Comparison of ENCODE assay signal across 13 mouse cellular contexts in the genomic region with DNA sequence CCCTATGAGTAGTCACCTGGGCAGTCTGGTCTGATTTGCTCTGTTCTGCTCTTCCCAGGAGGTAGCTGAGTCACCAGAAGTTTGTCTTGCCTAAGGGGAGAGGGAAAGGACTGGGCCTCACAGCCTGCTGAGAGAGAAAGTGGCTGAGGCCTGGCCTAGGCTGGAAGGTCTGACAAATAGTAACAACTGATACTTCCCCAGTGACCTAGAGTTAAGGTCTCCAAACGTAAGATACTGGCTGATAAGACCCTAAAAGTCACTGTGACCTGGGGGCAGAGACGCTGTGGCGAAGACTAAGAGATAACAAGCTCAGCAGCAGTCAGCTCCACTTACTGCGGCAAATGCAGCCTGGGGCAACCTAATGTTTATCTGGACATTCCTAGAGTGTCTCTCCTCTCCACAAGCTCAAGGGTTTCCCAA. TPM values are rescaled to one million over a fixed set of nuclear protein-coding genes. Genes with fewer than 3 reads are reported as not detected.
A peak's percentile ranks its signal among the peaks of the same experiment; 100 is the strongest.
DNase-seq lines count a peak whose midpoint lies in the region; ATAC-seq and TF ChIP-seq lines count a peak whose summit lies in the region.
"Had no signal": no experiment of that assay in that cellular context is flagged by ENCODE, and none has a peak within 500 bp of the region (broad histone marks: within the 10 kb centered on the region; RNA-seq: fewer than 3 reads in every experiment).

No protein-coding gene starts in this region.

- peaks cover 5% of the 10 kb centered on the region; the same call in 1 of the 2 replicates for H3K9me3 ChIP-seq in heart, embryonic 16.5 days (replicated peaks; ENCODE audit: control insufficient read depth, low read length)
- no peaks in the 10 kb centered on the region for H3K9me3 ChIP-seq in G1E (replicated peaks)
- H3K9me3 ChIP-seq in liver, embryonic 14.5 days (ENCODE audit: control insufficient read depth, low read length), result no peaks in the 10 kb centered on the region
- H3K9me3 ChIP-seq in limb, embryonic 10.5 days (replicated peaks), result no peaks in the 10 kb centered on the region
- H3K9me3 ChIP-seq: limb, embryonic 15.5 days had no signal

- peak overlapping the region; percentile 78 for H3K27ac ChIP-seq in heart, embryonic 16.5 days (ENCODE audit: low read length)
- H3K27ac ChIP-seq in liver, embryonic 14.5 days, result peak overlapping the region; percentile 35
- H3K27ac ChIP-seq in limb, embryonic 10.5 days, result no peak overlapping the region
- H3K27ac ChIP-seq: limb, embryonic 15.5 days had no signal

- H3K4me1 ChIP-seq in heart, embryonic 16.5 days (ENCODE audit: control insufficient read depth, insufficient read depth, low read length), result peaks cover 22% of the 10 kb centered on the region
- H3K4me1 ChIP-seq in G1E (ENCODE audit: insufficient read depth, low read depth, low read length), result peaks cover 52% of the 10 kb centered on the region
- peaks cover 8 to 17% of the 10 kb centered on the region in 2 experiments for H3K4me1 ChIP-seq in liver, embryonic 14.5 days (replicated peaks; ENCODE audit: control insufficient read depth in 2 of 2, insufficient read depth in 2 of 2, low read length in 1 of 2)
- no peaks in the 10 kb centered on the region for H3K4me1 ChIP-seq in limb, embryonic 10.5 days
- H3K4me1 ChIP-seq: limb, embryonic 15.5 days had no signal

- no peak for TF ChIP-seq CTCF in G1E (IDR thresholded peaks at IDR 0.05; ENCODE audit: low read depth, low read length)
- no peak for TF ChIP-seq CTCF in Patski (IDR thresholded peaks at IDR 0.05)
- TF ChIP-seq CTCF in liver, embryonic 14.5 days (IDR thresholded peaks at IDR 0.05; ENCODE audit: low read depth), result no peak

- CTCF ChIA-PET in Patski (lab: Charles Lee), result interaction anchor here (1.8 kb wide), 1 partner anchor 38 kb away, joined by 4 read pairs; no protein-coding TSS in a partner anchor

- no peak for TF ChIP-seq EP300 in liver, embryonic 14.5 days (IDR thresholded peaks at IDR 0.05; ENCODE audit: low read depth)

- no peak overlapping the region for H3K9ac ChIP-seq in heart, embryonic 16.5 days (ENCODE audit: low read length)
- no peak overlapping the region; the same call in 1 of the 2 replicates for H3K9ac ChIP-seq in liver, embryonic 14.5 days (replicated peaks)
- H3K9ac ChIP-seq: limb, embryonic 15.5 days had no signal

- ATAC-seq in heart, embryonic 16.5 days (replicated peaks; ENCODE audit: extremely low read depth, insufficient read depth, low FRiP score), result peak; percentile 70
- peak; percentile 89 for ATAC-seq in G1E (ENCODE audit: extremely low read depth, insufficient number of reproducible peaks, low FRiP score, poor library complexity, severe bottlenecking)
- peak; percentile 92 for ATAC-seq in Patski
- peak; percentile 84 for ATAC-seq in liver, embryonic 14.5 days (ENCODE audit: insufficient read depth)

- H3K4me3 ChIP-seq in heart, embryonic 16.5 days (ENCODE audit: low read length), result no peak overlapping the region
- H3K4me3 ChIP-seq in G1E (ENCODE audit: low read depth, low read length), result no peak overlapping the region; the same call in 1 of the 2 replicates
- H3K4me3 ChIP-seq in liver, embryonic 14.5 days (ENCODE audit: insufficient read depth in 1 of 2, low read depth in 2 of 2, low read length in 2 of 2), result no peak overlapping the region
- no peak overlapping the region for H3K4me3 ChIP-seq in limb, embryonic 10.5 days
- H3K4me3 ChIP-seq: limb, embryonic 15.5 days had no signal

- H3K4me2 ChIP-seq in heart, embryonic 16.5 days (ENCODE audit: low read depth, low read length), result peak overlapping the region; percentile 27; the same call in 1 of the 2 replicates
- peak overlapping the region; percentile 39 for H3K4me2 ChIP-seq in liver, embryonic 14.5 days (ENCODE audit: low read depth)
- H3K4me2 ChIP-seq: limb, embryonic 15.5 days had no signal

- intact Hi-C loops in heart, postnatal 25 days (cut with DNase I), result no loop called here

- no peak for DNase-seq in heart, postnatal 25 days (ENCODE audit: low spot score)
- peak; percentile 14 for DNase-seq in G1E (ENCODE audit: low spot score)
- no peak for DNase-seq in Patski (ENCODE audit: low read depth, low spot score)
- no peak for DNase-seq in liver, embryonic 14.5 days (ENCODE audit: low read depth in 3 of 3, low spot score in 3 of 3)
- DNase-seq in spleen, postnatal 14 days (ENCODE audit: low spot score in 2 of 2), result no peak
- no peak for DNase-seq in limb, embryonic 10.5 days (ENCODE audit: low spot score)
- DNase-seq: adrenal gland, postnatal 36 days; embryo, embryonic 11 days; kidney, postnatal 14 days; thymus, postnatal 4 days had no signal

- 18% methylated on average over 4 of the region's 4 CpGs for WGBS in heart, embryonic 16.5 days
- 7% methylated on average over 4 of the region's 4 CpGs for WGBS in liver, embryonic 14.5 days (ENCODE audit: insufficient replicate concordance)
- WGBS in limb, embryonic 10.5 days, result 46% methylated on average over 4 of the region's 4 CpGs

- H3K27me3 ChIP-seq in heart, embryonic 16.5 days (ENCODE audit: control insufficient read depth, insufficient read depth, low read length), result no peaks in the 10 kb centered on the region
- H3K27me3 ChIP-seq in G1E (ENCODE audit: insufficient read depth, low read length) (no peaks in the 10 kb centered on the region), Patski (no peaks in the 10 kb centered on the region)
- H3K27me3 ChIP-seq in liver, embryonic 14.5 days (ENCODE audit: control insufficient read depth, insufficient read depth, low read length), result no peaks in the 10 kb centered on the region
- no peaks in the 10 kb centered on the region for H3K27me3 ChIP-seq in limb, embryonic 10.5 days (ENCODE audit: low read depth, poor library complexity, severe bottlenecking)
- H3K27me3 ChIP-seq: CH12.LX; limb, embryonic 15.5 days had no signal

- POLR2A ChIA-PET in Patski (lab: Charles Lee), result interaction anchor here (0.9 to 1.2 kb wide), 2 partner anchors 16 to 113 kb away, joined by 3 to 4 read pairs; no protein-coding TSS in a partner anchor

- in situ Hi-C loops in Patski (cut with MboI; ENCODE audit: low pct_unique_long_range_greater_than_20kb), result no loop called here

- peaks cover 6% of the 10 kb centered on the region for H3K36me3 ChIP-seq in heart, embryonic 16.5 days (ENCODE audit: control insufficient read depth, insufficient read depth)
- peaks cover 13% of the 10 kb centered on the region for H3K36me3 ChIP-seq in G1E (replicated peaks)
- H3K36me3 ChIP-seq in liver, embryonic 14.5 days (replicated peaks; ENCODE audit: control insufficient read depth, insufficient read depth, low read depth), result no peaks in the 10 kb centered on the region; the same call in 1 of the 2 replicates
- peaks cover 39% of the 10 kb centered on the region for H3K36me3 ChIP-seq in limb, embryonic 10.5 days
- H3K36me3 ChIP-seq: limb, embryonic 15.5 days had no signal

RNA-seq across cellular contexts. Expression of a gene that starts 13.1 kb away (rescaled TPM):
- polyA plus RNA-seq in heart, embryonic 16.5 days (2015; fragmentation: Nextera tagmentation; extraction: Ambion mirVana), result 12.9 and 16.0 TPM in 2 replicates
- 10 to 100 TPM; 34.2 to 35.8 TPM for total RNA-seq in heart, postnatal 25 days (2021)
- total RNA-seq in G1E (2014; fragmentation: Nextera tagmentation) (12.2 and 14.4 TPM in 2 replicates), G1E (2017) (7.0 and 8.0 TPM in 2 replicates)
- polyA plus RNA-seq in G1E (2012) (2.3 and 3.5 TPM in 2 replicates), Patski (2021) (53.1 TPM)
- 2.1 and 2.3 TPM in 2 replicates for polyA plus RNA-seq in liver, embryonic 14.5 days (2012; rRNA removed)
- 2.0 and 2.2 TPM in 2 replicates for polyA plus RNA-seq in liver, embryonic 14.5 days (2014; fragmentation: Nextera tagmentation; extraction: Ambion mirVana)
- 32.4 and 35.1 TPM in 2 replicates for polyA plus RNA-seq in limb, embryonic 10.5 days (2016; fragmentation: Nextera tagmentation; extraction: Ambion mirVana)
